Mouse (Mus musculus) gastrocnemius, adult 18-20 months (tissue): ENCODE measurements around the gene Scnn1b. TPM values are rescaled to one million over a fixed set of nuclear protein-coding genes. Genes with fewer than 3 reads are reported as not detected.

Experiments used
- DNase-seq: peaks from one replicate; pipeline ENCODE4 v3.0.0; 2021; ENCODE audit warnings: low spot score
- total RNA-seq, 2 experiments: library from RNA; stranded (reverse); gene quantifications; 2 replicates each; pipeline ENCODE4 v1.2.3; 2021

Scnn1b gene
- total RNA-seq, 2 experiments from 2014 or later: 0.21 to 0.62 TPM

DNA sequence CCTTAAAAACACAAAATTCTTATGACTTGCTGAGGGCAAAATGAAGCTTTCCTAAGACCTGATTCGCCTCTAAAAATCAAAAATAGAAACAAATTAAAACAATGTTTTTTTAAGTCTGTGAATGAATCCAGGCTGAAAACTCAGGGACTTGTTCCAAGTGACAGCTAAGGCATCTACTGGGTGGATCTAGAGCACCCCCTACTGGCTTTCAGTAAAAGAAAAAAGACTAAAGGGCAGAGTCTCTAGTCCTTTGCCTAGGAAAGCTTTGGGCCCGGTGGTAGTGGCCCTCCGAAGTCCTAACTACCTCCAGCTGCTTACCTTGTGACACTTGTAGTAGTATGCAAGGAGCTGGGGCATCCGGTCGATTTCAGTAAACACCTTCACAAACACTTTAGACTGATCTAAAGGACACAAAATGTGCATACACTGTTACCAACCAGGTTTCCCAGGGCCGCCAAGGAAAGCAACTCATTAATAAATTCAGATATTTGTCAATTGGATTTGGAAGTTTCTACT is 99.1 kb downstream of the Scnn1b start:
- peak; percentile 48 for DNase-seq

DNA sequence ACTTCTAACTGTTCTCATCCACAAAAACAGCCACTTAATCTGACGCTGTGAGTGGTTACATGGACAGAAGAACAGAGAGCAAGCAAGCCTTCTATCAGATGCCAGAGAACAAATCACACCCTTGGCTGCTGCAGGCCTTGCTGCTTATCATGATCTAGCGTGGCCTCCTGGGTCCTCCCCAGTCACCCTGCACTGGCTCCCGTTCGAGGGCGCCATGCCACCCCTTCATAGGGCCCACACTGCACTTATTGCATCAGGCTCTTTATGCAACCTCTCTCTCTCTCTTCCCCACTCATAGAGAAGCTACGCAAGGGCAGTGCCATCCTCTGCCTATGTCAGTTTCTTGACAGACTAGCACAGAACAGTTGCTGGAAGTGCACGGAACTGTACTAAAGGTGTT is 101.3 kb downstream of the Scnn1b start:
- DNase-seq: no peak

Other genes with a start within 250 kb of the Scnn1b start
- gene Usp31, start 157.8 kb upstream of the Scnn1b start, total RNA-seq: 1 to 10 TPM; 6.4 to 7.2 TPM
- not detected for gene Scnn1g, start 130.6 kb upstream of the Scnn1b start, total RNA-seq
- 10 to 100 TPM; 11.6 TPM for gene Cog7, start 116.7 kb downstream of the Scnn1b start, total RNA-seq
- 10 to 100 TPM; 11.8 to 14.8 TPM for gene Gga2, start 156.2 kb downstream of the Scnn1b start, total RNA-seq
- gene Ubfd1, start 202.1 kb downstream of the Scnn1b start, total RNA-seq: 10 to 100 TPM; 19.2 to 24.7 TPM
- 1 to 10 TPM; 5.9 to 7.3 TPM for gene Ears2, start 202.2 kb downstream of the Scnn1b start, total RNA-seq
- gene Ndufab1, start 236.8 kb downstream of the Scnn1b start, total RNA-seq: 100 to 1,000 TPM; 632 to 667 TPM